Mouse (Mus musculus): Measurements from ENCODE around the gene Zdhhc12.
"Not testable (repeated sequence)": the region's sequence is repeated elsewhere in the genome, so short reads cannot be mapped to it uniquely, and the experiment has no call there.

Gene Zdhhc12

GRCm38 (mm10) chr2:30056736-30057135 is 36.7 kb downstream of the Zdhhc12 start:
- no peaks in the 10 kb centered on the region for H3K36me3 ChIP-seq (ENCODE audit: insufficient read depth, low read length)
- peaks cover 73% of the 10 kb centered on the region for H3K4me1 ChIP-seq (replicated peaks; ENCODE audit: low read depth, low read length)
- TF ChIP-seq POU5F1 (IDR thresholded peaks at IDR 0.05; ENCODE audit: borderline replicate concordance, low read length) (no peak), NANOG (IDR thresholded peaks at IDR 0.05; ENCODE audit: borderline replicate concordance, low read length) (no peak), CTCF (conservative IDR thresholded peaks at IDR 0.05; ENCODE audit: low read length) (no peak)
- H3K27me3 ChIP-seq (ENCODE audit: insufficient read depth, low read length), result no peaks in the 10 kb centered on the region
- no peaks in the 10 kb centered on the region for H3K9me3 ChIP-seq (ENCODE audit: low read length)
- peak overlapping the region; percentile 14; the same call in 1 of the 2 replicates for H3K4me3 ChIP-seq (replicated peaks; ENCODE audit: low read length)

- H3K4me3 ChIP-seq (replicated peaks; ENCODE audit: low read length); H3K27me3 ChIP-seq (ENCODE audit: insufficient read depth, low read length); H3K36me3 ChIP-seq (ENCODE audit: insufficient read depth, low read length); H3K9me3 ChIP-seq (ENCODE audit: low read length): not testable (repeated sequence)
- TF ChIP-seq CTCF (conservative IDR thresholded peaks at IDR 0.05; ENCODE audit: low read length), result peak; percentile 22; the same call in 1 of the 2 replicates
- peaks cover 67% of the 10 kb centered on the region for H3K4me1 ChIP-seq (replicated peaks; ENCODE audit: low read depth, low read length)
Measured at GRCm38 (mm10) chr2:30055310-30055709, 38.1 kb downstream of the Zdhhc12 start.

- H3K4me3 ChIP-seq (replicated peaks; ENCODE audit: low read length), result no peak overlapping the region
- no peak for TF ChIP-seq NANOG (IDR thresholded peaks at IDR 0.05; ENCODE audit: borderline replicate concordance, low read length)
- peak; percentile 99 for TF ChIP-seq CTCF (conservative IDR thresholded peaks at IDR 0.05; ENCODE audit: low read length)
- no peaks in the 10 kb centered on the region for H3K27me3 ChIP-seq (ENCODE audit: insufficient read depth, low read length)
- peaks cover 4% of the 10 kb centered on the region for H3K36me3 ChIP-seq (ENCODE audit: insufficient read depth, low read length)
- H3K4me1 ChIP-seq (replicated peaks; ENCODE audit: low read depth, low read length), result peaks cover 60% of the 10 kb centered on the region
- H3K9me3 ChIP-seq (ENCODE audit: low read length), result no peaks in the 10 kb centered on the region
Measured at GRCm38 (mm10) chr2:30051992-30052761, 41.3 kb downstream of the Zdhhc12 start.

GRCm38 (mm10) chr2:30049831-30050230 is 43.6 kb downstream of the Zdhhc12 start:
- TF ChIP-seq NANOG (IDR thresholded peaks at IDR 0.05; ENCODE audit: borderline replicate concordance, low read length), result no peak
- TF ChIP-seq CTCF (conservative IDR thresholded peaks at IDR 0.05; ENCODE audit: low read length), result no peak
- no peak for TF ChIP-seq POU5F1 (IDR thresholded peaks at IDR 0.05; ENCODE audit: borderline replicate concordance, low read length)
- Histone ChIP-seq H3K9me3 (ENCODE audit: low read length) (no peaks in the 10 kb centered on the region), H3K27me3 (ENCODE audit: insufficient read depth, low read length) (no peaks in the 10 kb centered on the region), H3K4me1 (replicated peaks; ENCODE audit: low read depth, low read length) (peaks cover 70% of the 10 kb centered on the region), H3K36me3 (ENCODE audit: insufficient read depth, low read length) (peaks cover 27% of the 10 kb centered on the region), H3K4me3 (replicated peaks; ENCODE audit: low read length) (no peak overlapping the region; the same call in none of the 2 replicates)

- Histone ChIP-seq H3K9me3 (ENCODE audit: low read length) (no peaks in the 10 kb centered on the region), H3K36me3 (ENCODE audit: insufficient read depth, low read length) (peaks cover 30% of the 10 kb centered on the region), H3K4me3 (replicated peaks; ENCODE audit: low read length) (peak within 1 kb of the TSS; percentile 86), H3K27me3 (ENCODE audit: insufficient read depth, low read length) (no peaks in the 10 kb centered on the region), H3K4me1 (replicated peaks; ENCODE audit: low read depth, low read length) (peaks cover 73% of the 10 kb centered on the region)
- TF ChIP-seq NANOG (IDR thresholded peaks at IDR 0.05; ENCODE audit: borderline replicate concordance, low read length) (no peak), POU5F1 (IDR thresholded peaks at IDR 0.05; ENCODE audit: borderline replicate concordance, low read length) (no peak)
Measured at GRCm38 (mm10) chr2:30048699-30049388, 44.6 kb downstream of the Zdhhc12 start, which contains the start of gene Wdr34. TSS of gene Wdr34 (minus strand) at chr2:30048881.

GRCm38 (mm10) chr2:30048101-30048501 is 45.3 kb downstream of the Zdhhc12 start:
- H3K4me3 ChIP-seq (replicated peaks; ENCODE audit: low read length), result peak overlapping the region; percentile 86
- no peaks in the 10 kb centered on the region for H3K27me3 ChIP-seq (ENCODE audit: insufficient read depth, low read length)
- no peak for TF ChIP-seq NANOG (IDR thresholded peaks at IDR 0.05; ENCODE audit: borderline replicate concordance, low read length)
- no peak for TF ChIP-seq POU5F1 (IDR thresholded peaks at IDR 0.05; ENCODE audit: borderline replicate concordance, low read length)
- TF ChIP-seq CTCF (conservative IDR thresholded peaks at IDR 0.05; ENCODE audit: low read length), result no peak; the same call in 1 of the 2 replicates
- peaks cover 30% of the 10 kb centered on the region for H3K36me3 ChIP-seq (ENCODE audit: insufficient read depth, low read length)
- H3K9me3 ChIP-seq (ENCODE audit: low read length), result no peaks in the 10 kb centered on the region
- peaks cover 77% of the 10 kb centered on the region for H3K4me1 ChIP-seq (replicated peaks; ENCODE audit: low read depth, low read length)

GRCm38 (mm10) chr2:30047127-30047526 is 46.3 kb downstream of the Zdhhc12 start:
- no peak for TF ChIP-seq POU5F1 (IDR thresholded peaks at IDR 0.05; ENCODE audit: borderline replicate concordance, low read length)
- no peak for TF ChIP-seq CTCF (conservative IDR thresholded peaks at IDR 0.05; ENCODE audit: low read length)

GRCm38 (mm10) chr2:30044550-30044949 is 48.9 kb downstream of the Zdhhc12 start:
- H3K9me3 ChIP-seq (ENCODE audit: low read length), result no peaks in the 10 kb centered on the region
- H3K4me1 ChIP-seq (replicated peaks; ENCODE audit: low read depth, low read length), result peaks cover 86% of the 10 kb centered on the region
- H3K36me3 ChIP-seq (ENCODE audit: insufficient read depth, low read length), result peaks cover 43% of the 10 kb centered on the region
- H3K4me3 ChIP-seq (replicated peaks; ENCODE audit: low read length), result no peak overlapping the region
- TF ChIP-seq CTCF (conservative IDR thresholded peaks at IDR 0.05; ENCODE audit: low read length), result peak; percentile 22; the same call in 1 of the 2 replicates
- no peak for TF ChIP-seq POU5F1 (IDR thresholded peaks at IDR 0.05; ENCODE audit: borderline replicate concordance, low read length)
- H3K27me3 ChIP-seq (ENCODE audit: insufficient read depth, low read length), result no peaks in the 10 kb centered on the region

More at GRCm38 (mm10) chr2:30047127-30047526, 46.3 kb downstream of the Zdhhc12 start:
- H3K36me3 ChIP-seq (ENCODE audit: insufficient read depth, low read length), result peaks cover 30% of the 10 kb centered on the region
- H3K4me3 ChIP-seq (replicated peaks; ENCODE audit: low read length), result peak overlapping the region; percentile 86
- H3K4me1 ChIP-seq (replicated peaks; ENCODE audit: low read depth, low read length), result peaks cover 76% of the 10 kb centered on the region
- no peaks in the 10 kb centered on the region for H3K27me3 ChIP-seq (ENCODE audit: insufficient read depth, low read length)
- no peaks in the 10 kb centered on the region for H3K9me3 ChIP-seq (ENCODE audit: low read length)
